Mouse (Mus musculus): ENCODE results near the gene Purb.
"Not testable (repeated sequence)": the region's sequence is repeated elsewhere in the genome, so short reads cannot be mapped to it uniquely, and the experiment has no call there.

Gene Purb

DNA sequence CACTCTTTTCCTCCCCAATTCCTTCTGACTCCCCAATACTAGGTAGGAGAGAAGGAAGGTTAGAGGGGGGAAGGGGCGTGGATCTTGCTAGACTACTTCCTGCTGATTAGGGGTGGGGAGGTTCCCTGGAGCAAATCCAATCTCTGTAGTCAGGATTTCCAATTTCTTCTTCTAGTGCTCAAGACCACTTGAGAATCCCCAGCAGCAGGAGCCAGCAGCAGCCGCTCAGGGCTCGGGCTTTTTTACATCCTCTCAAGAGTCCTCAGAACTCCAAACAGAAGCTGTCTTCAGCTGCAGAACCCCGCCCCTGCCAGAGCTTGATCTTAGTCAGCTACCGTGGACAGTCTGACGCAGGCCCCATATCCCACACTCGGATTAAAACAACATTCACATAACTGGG is 11.8 kb upstream of the Purb start:
- CTCF ChIA-PET = no interaction called here

- CTCF ChIA-PET = no interaction called here
Measured at GRCm38 (mm10) chr11:6486916-6487315, 11.2 kb upstream of the Purb start.

DNA sequence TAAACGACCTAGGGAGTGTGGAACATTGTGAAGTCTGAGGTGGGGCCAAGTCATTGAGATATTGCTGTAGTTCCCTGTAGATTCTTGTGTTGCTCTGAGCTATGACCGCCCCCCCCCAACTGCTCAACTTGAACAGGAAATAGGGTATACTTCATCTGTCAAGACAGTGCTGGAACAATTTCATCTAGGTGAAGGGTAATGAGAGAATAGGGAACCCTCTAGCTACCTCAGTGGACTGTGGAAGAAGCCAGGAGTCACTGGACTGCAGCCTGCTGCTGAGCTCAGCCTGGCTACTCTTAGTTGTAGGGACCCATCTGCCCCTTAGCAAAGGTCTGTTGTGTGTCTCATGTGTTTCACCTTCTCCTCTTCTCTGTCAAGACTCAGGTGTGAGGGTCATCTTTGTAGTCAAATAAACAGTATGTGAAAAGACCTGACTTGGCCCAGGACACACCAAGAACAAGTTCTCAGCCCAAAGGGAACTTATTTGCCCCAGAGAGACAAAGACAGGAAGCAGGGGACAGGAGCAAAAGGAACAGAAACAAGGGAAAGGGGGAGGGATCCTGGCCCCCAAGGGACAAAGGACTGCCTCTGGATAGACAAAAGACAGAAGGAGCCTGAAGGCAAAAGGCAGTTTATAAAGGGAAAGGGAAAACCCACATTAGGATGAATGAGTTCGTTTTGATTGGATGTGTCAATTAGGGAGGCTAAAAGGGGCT is 8.7 kb upstream of the Purb start:
- CTCF ChIA-PET = no interaction called here

GRCm38 (mm10) chr11:6483103-6483502 is 7.4 kb upstream of the Purb start:
- CTCF ChIA-PET = no interaction called here

GRCm38 (mm10) chr11:6481669-6482185 is 6.0 kb upstream of the Purb start:
- CTCF ChIA-PET = interaction anchor here (0.8 kb wide), 1 partner anchor 23 kb away, joined by 3 read pairs; no protein-coding TSS in a partner anchor

DNA sequence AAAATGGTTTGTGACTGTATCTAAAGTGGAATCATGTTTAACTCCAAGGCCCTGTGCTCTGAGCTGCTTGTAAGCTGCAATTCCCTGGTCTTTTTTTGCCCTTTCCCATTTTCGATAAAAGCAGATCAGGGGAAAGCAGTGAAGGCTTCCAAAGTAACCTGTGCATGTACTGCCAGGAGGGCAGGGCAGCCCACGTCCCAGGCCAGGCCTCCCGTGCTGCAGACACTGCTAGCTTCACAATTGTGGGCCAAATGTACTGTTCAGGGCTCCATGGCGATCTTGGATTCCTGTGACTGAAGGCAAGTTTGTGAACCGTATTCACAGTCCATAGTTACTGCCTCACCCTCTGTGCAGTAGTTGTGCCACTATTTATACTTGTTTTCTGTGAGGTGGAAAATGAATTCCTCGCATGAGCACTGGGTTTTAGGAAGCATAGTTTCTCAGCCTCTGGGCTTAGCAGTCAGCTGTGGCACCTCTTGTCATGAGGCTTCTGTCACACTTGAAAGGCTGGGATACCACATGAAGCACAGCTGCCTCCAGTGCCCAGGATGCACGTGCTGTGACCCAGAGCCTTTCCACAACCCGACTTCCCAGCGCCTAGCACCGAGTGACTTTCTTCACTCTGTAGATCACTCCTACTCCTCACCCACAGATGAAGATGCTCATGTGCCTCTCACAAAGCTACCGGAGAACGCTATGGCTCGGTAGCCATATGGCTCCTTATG is 5.1 kb upstream of the Purb start:
- CTCF ChIA-PET = no interaction called here

DNA sequence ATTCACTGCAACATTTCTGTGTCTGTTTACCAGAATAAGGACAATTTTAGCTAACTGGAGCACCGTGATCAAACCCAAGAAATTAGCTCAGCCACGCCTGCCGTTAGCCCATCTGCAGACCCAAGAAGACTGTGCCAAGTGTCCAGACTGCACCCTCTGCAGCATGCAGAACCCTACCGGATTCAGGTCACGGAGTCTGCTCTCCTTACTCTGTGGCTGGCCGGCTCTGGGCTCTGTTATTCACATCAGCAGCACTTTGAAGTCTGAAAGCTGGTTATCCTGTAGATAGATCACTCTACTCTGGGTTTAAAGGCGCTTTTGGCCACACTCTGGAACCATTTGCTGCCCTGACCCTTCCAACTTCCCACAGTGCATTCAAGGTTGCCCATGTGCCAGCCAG is 4.5 kb upstream of the Purb start:
- CTCF ChIA-PET = no interaction called here

GRCm38 (mm10) chr11:6479231-6479630 is 3.5 kb upstream of the Purb start:
- CTCF ChIA-PET = no interaction called here

- CTCF ChIA-PET = interaction anchor here (0.5 to 1.0 kb wide), 2 partner anchors 46 to 66 kb away, joined by 3 read pairs; no protein-coding TSS in a partner anchor
Measured at GRCm38 (mm10) chr11:6477350-6477749, 1.6 kb upstream of the Purb start.

DNA sequence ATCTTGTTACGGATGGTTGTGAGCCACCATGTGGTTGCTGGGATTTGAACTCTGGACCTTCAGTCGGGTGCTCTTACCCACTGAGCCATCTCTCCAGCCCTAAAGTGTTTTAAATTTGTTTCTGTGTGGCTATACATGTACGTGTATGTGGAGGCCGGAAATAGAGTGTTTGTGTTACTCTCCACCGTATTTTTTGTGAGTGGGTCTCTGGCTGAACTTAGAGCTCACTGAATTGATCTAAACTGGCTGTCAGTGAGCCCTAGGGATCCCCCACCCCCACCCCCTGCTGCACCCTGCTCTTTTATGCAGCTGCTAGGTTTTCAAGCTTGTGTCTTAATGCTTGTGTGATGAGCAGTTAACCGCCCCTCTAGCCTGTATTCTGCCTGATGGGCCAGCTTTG is 1.2 kb upstream of the Purb start:
- CTCF ChIA-PET = interaction anchor here (0.6 to 1.0 kb wide), 4 partner anchors 38 to 148 kb away, joined by 3 to 8 read pairs (median 4); no protein-coding TSS in a partner anchor

DNA sequence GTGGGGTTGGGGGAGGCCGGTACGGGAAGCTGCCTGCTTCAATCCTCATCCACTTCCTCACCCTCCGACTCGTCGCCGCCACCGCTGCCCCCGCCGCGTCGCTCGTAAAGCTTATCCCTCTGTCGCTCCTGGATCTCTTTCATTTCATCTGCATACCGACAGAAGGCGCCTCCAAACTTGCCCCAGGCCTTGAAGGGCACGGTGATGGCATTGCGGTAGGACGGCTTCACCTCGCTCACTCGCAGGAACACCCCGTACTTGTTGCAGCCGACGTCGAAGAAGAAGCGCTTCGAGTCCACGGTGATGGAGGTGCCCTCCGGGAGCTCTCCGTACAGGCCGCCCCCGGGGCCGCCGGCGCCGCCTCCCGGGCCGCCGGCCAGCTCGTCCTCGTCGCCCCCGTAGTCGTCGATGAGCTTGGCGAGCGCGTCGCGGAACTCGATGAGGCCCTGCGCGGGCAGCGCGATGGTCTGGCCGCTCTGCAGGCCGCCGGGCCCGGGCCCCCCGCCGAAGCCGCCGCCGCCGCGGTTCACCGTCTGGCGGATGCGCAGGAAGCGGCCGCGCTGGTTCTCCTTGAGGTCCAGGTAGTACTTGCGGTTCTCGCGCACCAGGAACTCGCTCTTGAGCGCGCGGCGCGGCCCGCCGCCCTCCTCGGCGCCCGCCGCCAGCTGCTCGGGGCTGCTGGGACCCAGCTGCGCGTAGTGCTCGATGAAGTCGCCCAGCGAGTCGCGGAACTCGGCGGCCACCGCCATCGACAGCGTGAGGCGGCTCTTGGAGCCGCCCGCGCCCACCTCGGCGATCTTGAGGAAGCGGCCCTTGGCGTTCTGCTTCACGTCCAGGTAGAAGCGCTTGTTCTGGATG is 614 bp downstream of the Purb start:
- CTCF ChIA-PET = interaction anchor here (0.5 to 1.7 kb wide), 4 partner anchors 9 to 652 kb away, joined by 4 to 11 read pairs (median 6); no protein-coding TSS in a partner anchor

- CTCF ChIA-PET = interaction anchor here (0.7 to 1.7 kb wide), 5 partner anchors 9 to 154 kb away, joined by 3 to 11 read pairs (median 5); no protein-coding TSS in a partner anchor
Measured at GRCm38 (mm10) chr11:6474381-6474780, 1.3 kb downstream of the Purb start.

DNA sequence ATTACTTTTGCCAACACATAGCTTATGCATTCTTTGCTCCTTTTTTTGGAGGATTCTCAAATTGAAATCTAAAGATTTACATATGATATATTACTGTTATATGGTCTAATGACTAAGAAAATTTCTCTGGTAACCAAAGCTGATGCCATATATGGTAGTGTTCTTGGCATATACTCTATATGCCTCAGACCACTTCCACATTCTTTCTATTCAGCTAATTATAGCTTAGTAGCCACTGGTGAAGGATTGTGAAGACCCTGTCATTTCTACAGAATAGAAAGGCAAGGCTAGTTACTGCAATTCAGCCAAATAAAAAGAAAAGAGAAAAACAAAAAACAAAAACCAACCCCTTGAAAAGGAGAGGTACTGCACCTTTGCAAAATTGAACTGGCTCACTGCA is 3.6 kb downstream of the Purb start:
- CTCF ChIA-PET = no interaction called here

DNA sequence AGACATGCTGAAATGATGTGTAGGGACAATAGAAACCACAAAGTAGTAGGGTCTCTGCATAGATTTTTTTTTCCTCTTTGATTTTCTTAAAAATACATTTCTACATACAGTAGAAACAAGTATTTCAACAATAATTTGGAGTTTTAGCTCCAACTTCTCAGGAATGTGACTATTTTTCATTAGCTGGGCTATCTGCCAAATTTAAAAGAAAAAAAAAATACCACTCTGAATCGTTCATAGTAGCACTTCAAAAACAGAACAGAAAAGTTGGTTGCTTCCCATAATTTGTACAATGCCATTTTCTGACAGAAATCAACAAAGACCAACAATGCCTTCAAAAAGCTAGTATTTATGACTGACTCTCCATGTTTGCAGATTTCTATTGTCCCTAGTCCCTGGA is 4.2 kb downstream of the Purb start:
- CTCF ChIA-PET = no interaction called here

- CTCF ChIA-PET = no interaction called here
Measured at GRCm38 (mm10) chr11:6471054-6471453, 4.7 kb downstream of the Purb start.

GRCm38 (mm10) chr11:6468541-6468940 is 7.2 kb downstream of the Purb start:
- CTCF ChIA-PET = no interaction called here

- CTCF ChIA-PET = interaction anchor here (1.1 kb wide), 1 partner anchor 10 kb away, joined by 11 read pairs; the partner anchor contains the start of gene Purb
Measured at GRCm38 (mm10) chr11:6465122-6465521, 10.6 kb downstream of the Purb start.

- CTCF ChIA-PET = interaction anchor here (0.6 to 0.9 kb wide), 3 partner anchors 16 to 126 kb away, joined by 3 to 7 read pairs (median 4); no protein-coding TSS in a partner anchor
Measured at GRCm38 (mm10) chr11:6463159-6463837, 12.4 kb downstream of the Purb start.

DNA sequence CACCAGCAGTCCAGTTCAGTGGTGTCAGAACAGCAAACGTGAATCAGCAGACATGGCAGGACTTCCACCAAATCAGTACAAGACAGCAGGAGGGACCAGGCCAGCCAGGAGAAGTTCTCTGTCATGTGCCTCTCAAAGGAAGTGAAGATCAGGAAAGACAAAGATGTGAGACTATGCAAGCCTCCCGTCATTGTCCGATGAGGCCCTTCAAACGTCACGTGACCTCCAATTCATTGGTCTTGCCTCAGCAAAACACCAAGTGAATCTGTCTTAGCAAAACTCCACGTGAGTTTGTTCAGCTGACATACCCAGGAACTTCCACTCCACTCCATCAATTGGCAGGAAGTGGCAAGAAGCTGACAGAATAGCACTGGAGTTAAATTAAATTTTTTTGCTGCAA is 19.6 kb downstream of the Purb start:
- CTCF ChIA-PET = no interaction called here

- CTCF ChIA-PET = not testable (repeated sequence)
Measured at GRCm38 (mm10) chr11:6448155-6448554, 27.6 kb downstream of the Purb start.

DNA sequence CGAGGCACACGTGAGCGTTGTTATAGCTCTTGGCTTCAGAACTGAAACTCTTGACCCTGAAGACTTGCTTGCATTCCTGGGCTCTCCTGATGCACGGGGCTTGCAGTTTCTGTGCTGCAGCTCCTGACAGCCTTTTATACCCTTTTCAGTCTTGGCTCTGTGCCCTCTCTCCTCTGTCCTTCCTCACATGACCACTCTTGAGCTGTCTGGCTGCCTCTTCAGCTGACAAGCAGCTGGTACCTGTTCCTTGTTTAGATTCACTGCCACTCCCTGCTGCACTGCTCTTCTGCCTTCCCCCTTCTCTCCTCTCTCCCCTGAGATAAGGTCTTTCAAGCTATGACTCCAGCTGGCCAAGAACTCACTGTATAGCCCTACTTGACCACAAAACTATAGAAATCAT is 28.2 kb downstream of the Purb start:
- CTCF ChIA-PET = no interaction called here

All from spleen, embryonic (tissue).